Mouse (Mus musculus): ENCODE data around the gene Neb. TPM values are rescaled to one million over a fixed set of nuclear protein-coding genes. Genes with fewer than 3 reads are reported as not detected.

The Neb gene
- polyA plus RNA-seq, 1 experiment, result not detected

DNA sequence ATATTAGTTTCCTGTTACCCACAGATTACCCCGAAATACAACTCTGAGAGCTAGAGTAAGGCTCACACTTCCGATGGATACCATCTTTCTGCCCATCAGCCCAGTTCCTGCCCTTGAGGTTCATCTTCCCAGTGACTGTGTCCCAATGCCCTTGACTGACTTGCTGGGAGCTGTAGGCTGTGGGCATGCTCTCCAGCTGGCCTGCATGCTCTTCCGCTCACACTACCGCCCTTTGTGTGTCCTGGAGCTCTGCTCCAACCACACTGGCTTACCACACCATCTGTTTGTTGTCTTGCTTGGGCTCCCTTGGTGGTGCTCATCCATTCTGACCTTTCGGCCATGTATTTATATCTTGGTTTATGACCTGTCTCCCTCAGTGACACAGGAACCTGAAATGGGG, 10.6 kb downstream of the Neb start:
- Histone ChIP-seq H3K4me3 (ENCODE audit: insufficient read depth, low read depth, low read length) (no peak overlapping the region), H3K27ac (ENCODE audit: insufficient read depth, low read depth, low read length) (no peak overlapping the region), H3K4me1 (ENCODE audit: control insufficient read depth, insufficient read depth, low read length) (peaks cover 2% of the 10 kb centered on the region; the same call in 1 of the 2 replicates)
- TF ChIP-seq CTCF (IDR thresholded peaks at IDR 0.05; ENCODE audit: insufficient read depth, low read depth, low read length) (no peak), POLR2A (IDR thresholded peaks at IDR 0.05; ENCODE audit: insufficient read depth, low read depth, low read length) (no peak)
- whole genome bisulfite sequencing, result 91% methylated on average over 5 of the region's 5 CpGs

- TF ChIP-seq CTCF (IDR thresholded peaks at IDR 0.05; ENCODE audit: insufficient read depth, low read depth, low read length) (no peak), POLR2A (IDR thresholded peaks at IDR 0.05; ENCODE audit: insufficient read depth, low read depth, low read length) (no peak)
- no peak overlapping the region for H3K4me3 ChIP-seq (ENCODE audit: insufficient read depth, low read depth, low read length)
- H3K4me1 ChIP-seq (ENCODE audit: control insufficient read depth, insufficient read depth, low read length), result peaks cover 2% of the 10 kb centered on the region; the same call in 1 of the 2 replicates
- WGBS, result 47% methylated on average over 13 of the region's 13 CpGs
- H3K27ac ChIP-seq (ENCODE audit: insufficient read depth, low read depth, low read length), result no peak overlapping the region
Measured at GRCm38 (mm10) chr2:52367248-52367647, 11.0 kb downstream of the Neb start.

DNA sequence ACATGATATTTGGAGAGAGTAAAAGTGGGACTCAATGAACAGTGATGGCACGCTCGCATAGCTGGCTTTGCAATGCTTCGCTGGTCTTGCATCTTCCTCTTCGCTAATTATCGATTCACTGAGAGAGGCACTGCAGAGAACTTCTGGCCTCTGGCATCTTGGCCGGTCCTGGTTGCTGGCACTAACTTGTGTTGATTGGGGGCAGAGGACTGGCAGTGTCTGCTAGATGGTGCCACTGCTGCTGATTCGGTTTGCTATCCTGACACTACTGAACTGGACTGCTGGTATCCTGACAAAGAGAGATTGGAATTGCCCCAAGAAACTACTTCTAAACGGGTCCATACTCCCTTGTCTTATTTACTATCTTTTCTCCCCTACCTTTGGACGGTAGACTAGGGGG, 17.2 kb downstream of the Neb start:
- TF ChIP-seq CTCF (IDR thresholded peaks at IDR 0.05; ENCODE audit: insufficient read depth, low read depth, low read length), result no peak
- no peak for TF ChIP-seq POLR2A (IDR thresholded peaks at IDR 0.05; ENCODE audit: insufficient read depth, low read depth, low read length)
- WGBS, result 89% methylated on average over 9 of the region's 9 CpGs
- Histone ChIP-seq H3K4me3 (ENCODE audit: insufficient read depth, low read depth, low read length) (no peak overlapping the region), H3K27ac (ENCODE audit: insufficient read depth, low read depth, low read length) (no peak overlapping the region), H3K4me1 (ENCODE audit: control insufficient read depth, insufficient read depth, low read length) (no peaks in the 10 kb centered on the region)

DNA sequence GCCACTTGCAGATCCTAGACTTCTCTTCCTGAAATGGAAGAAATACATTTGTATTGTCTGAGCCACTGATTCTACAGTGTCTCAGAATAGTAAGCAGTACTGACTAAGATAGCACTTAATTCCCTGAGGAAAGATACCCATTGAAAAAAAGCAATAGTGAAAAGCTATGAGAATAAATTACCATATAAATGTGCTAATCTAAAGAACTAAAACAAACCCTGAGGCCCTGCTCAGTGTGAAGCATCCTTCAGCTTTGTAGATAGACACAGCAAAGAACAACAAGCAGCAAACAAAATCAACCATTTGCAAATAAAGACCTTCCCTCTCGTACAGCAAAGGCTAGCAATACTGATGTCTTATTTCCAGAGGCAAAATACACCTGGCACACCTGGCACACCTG, 18.6 kb downstream of the Neb start:
- H3K4me3 ChIP-seq (ENCODE audit: insufficient read depth, low read depth, low read length), result no peak overlapping the region
- no peaks in the 10 kb centered on the region for H3K4me1 ChIP-seq (ENCODE audit: control insufficient read depth, insufficient read depth, low read length)
- no peak for TF ChIP-seq CTCF (IDR thresholded peaks at IDR 0.05; ENCODE audit: insufficient read depth, low read depth, low read length)
- WGBS, result 74% methylated on average over 1 of the region's 1 CpGs
- no peak overlapping the region for H3K27ac ChIP-seq (ENCODE audit: insufficient read depth, low read depth, low read length)

DNA sequence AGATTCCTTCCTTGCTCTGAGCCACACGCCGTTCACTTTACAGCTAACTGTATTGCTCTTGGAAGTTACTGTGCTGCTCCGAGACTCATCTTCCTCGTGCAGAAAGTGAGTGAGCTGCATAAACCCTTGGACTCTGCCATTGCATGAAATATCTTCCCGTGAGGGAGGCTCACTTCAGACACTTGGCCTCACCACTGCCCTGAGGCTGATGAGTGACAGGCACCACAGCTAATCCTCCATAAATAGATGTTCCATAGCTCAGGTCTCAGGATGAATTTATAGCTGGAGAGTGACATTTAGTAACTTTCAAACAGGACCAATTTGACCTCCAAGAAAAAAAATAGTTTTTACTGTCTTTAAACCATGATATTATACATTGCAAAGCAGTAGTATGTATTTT, 20.1 kb downstream of the Neb start:
- Histone ChIP-seq H3K27ac (ENCODE audit: insufficient read depth, low read depth, low read length) (no peak overlapping the region), H3K4me1 (ENCODE audit: control insufficient read depth, insufficient read depth, low read length) (no peaks in the 10 kb centered on the region), H3K4me3 (ENCODE audit: insufficient read depth, low read depth, low read length) (no peak overlapping the region)
- TF ChIP-seq CTCF (IDR thresholded peaks at IDR 0.05; ENCODE audit: insufficient read depth, low read depth, low read length) (no peak), POLR2A (IDR thresholded peaks at IDR 0.05; ENCODE audit: insufficient read depth, low read depth, low read length) (no peak)
- WGBS, result 92% methylated on average over 5 of the region's 5 CpGs

DNA sequence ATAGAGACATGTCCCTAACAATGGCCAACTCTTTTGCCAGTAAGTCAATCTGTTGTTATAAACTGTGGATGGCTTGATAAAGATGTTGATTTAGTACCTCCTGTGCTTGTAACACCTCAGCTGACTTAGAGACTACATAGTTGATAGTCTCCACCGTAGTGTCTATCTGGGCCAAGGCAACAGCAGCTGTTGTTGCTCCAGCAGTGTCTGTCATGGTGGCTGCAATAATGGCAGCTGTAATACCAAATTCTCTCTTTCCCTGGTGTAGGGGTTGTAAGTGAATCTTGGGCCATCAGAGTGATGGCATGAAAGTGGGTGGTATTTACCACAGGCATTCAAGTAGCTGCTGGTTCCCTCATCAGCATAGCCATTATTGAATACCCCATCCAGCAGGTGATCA, 27.2 kb downstream of the Neb start:
- 100% methylated on average over 1 of the region's 1 CpGs for WGBS
- Histone ChIP-seq H3K27ac (ENCODE audit: insufficient read depth, low read depth, low read length) (no peak overlapping the region), H3K4me1 (ENCODE audit: control insufficient read depth, insufficient read depth, low read length) (no peaks in the 10 kb centered on the region), H3K4me3 (ENCODE audit: insufficient read depth, low read depth, low read length) (no peak overlapping the region)
- no peak for TF ChIP-seq CTCF (IDR thresholded peaks at IDR 0.05; ENCODE audit: insufficient read depth, low read depth, low read length)
- TF ChIP-seq POLR2A (IDR thresholded peaks at IDR 0.05; ENCODE audit: insufficient read depth, low read depth, low read length), result no peak

GRCm38 (mm10) chr2:52340990-52341389, 37.3 kb downstream of the Neb start:
- no peak for TF ChIP-seq CTCF (IDR thresholded peaks at IDR 0.05; ENCODE audit: insufficient read depth, low read depth, low read length)
- TF ChIP-seq POLR2A (IDR thresholded peaks at IDR 0.05; ENCODE audit: insufficient read depth, low read depth, low read length), result no peak
- H3K4me3 ChIP-seq (ENCODE audit: insufficient read depth, low read depth, low read length), result no peak overlapping the region
- no peaks in the 10 kb centered on the region for H3K4me1 ChIP-seq (ENCODE audit: control insufficient read depth, insufficient read depth, low read length)
- 83% methylated on average over 7 of the region's 7 CpGs for WGBS
- no peak overlapping the region for H3K27ac ChIP-seq (ENCODE audit: insufficient read depth, low read depth, low read length)

DNA sequence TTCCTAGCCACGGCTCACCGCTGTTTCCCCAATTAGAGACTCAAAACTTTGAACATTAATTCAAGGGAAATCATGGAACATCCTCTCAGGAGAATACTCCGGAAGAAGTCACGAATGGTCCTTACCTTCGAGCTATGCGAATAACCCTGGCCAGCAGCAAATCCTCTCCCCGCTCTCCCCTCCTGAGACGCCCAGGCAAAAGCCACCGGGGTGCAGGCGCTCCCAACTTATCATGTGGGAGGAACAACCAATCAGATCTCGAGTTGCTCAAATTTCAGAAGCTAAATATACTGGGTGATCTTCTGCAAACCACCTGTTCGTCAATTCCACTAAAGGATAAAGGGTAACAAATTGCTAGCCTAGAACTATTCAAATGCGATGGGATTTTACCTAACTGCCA, 42.7 kb downstream of the Neb start:
- TF ChIP-seq CTCF (IDR thresholded peaks at IDR 0.05; ENCODE audit: insufficient read depth, low read depth, low read length), result no peak
- no peak for TF ChIP-seq POLR2A (IDR thresholded peaks at IDR 0.05; ENCODE audit: insufficient read depth, low read depth, low read length)
- no peak overlapping the region for H3K27ac ChIP-seq (ENCODE audit: insufficient read depth, low read depth, low read length)
- 89% methylated on average over 13 of the region's 13 CpGs for WGBS
- H3K4me1 ChIP-seq (ENCODE audit: control insufficient read depth, insufficient read depth, low read length), result no peaks in the 10 kb centered on the region
- no peak overlapping the region for H3K4me3 ChIP-seq (ENCODE audit: insufficient read depth, low read depth, low read length)

GRCm38 (mm10) chr2:52335087-52335486, 43.2 kb downstream of the Neb start:
- Histone ChIP-seq H3K4me3 (ENCODE audit: insufficient read depth, low read depth, low read length) (no peak overlapping the region), H3K27ac (ENCODE audit: insufficient read depth, low read depth, low read length) (no peak overlapping the region), H3K4me1 (ENCODE audit: control insufficient read depth, insufficient read depth, low read length) (no peaks in the 10 kb centered on the region)
- TF ChIP-seq CTCF (IDR thresholded peaks at IDR 0.05; ENCODE audit: insufficient read depth, low read depth, low read length), result no peak
- TF ChIP-seq POLR2A (IDR thresholded peaks at IDR 0.05; ENCODE audit: insufficient read depth, low read depth, low read length), result no peak
- 94% methylated on average over 8 of the region's 8 CpGs for WGBS

- Histone ChIP-seq H3K4me3 (ENCODE audit: insufficient read depth, low read depth, low read length) (no peak overlapping the region), H3K27ac (ENCODE audit: insufficient read depth, low read depth, low read length) (no peak overlapping the region), H3K4me1 (ENCODE audit: control insufficient read depth, insufficient read depth, low read length) (no peaks in the 10 kb centered on the region)
- TF ChIP-seq POLR2A (IDR thresholded peaks at IDR 0.05; ENCODE audit: insufficient read depth, low read depth, low read length) (no peak), CTCF (IDR thresholded peaks at IDR 0.05; ENCODE audit: insufficient read depth, low read depth, low read length) (no peak)
- WGBS, result 59% methylated on average over 2 of the region's 2 CpGs
Measured at GRCm38 (mm10) chr2:52333535-52333934, 44.7 kb downstream of the Neb start.
